Mouse (Mus musculus): ENCODE measurements around the gene Abr.

The Abr gene

GRCm38 (mm10) chr11:76484033-76484432, 138.1 kb downstream of the Abr start:
- no peak for DNase-seq

- no peak for DNase-seq
Observed at GRCm38 (mm10) chr11:76483171-76483727, 138.9 kb downstream of the Abr start.

- no peak for DNase-seq
Observed at GRCm38 (mm10) chr11:76482697-76483096, 139.4 kb downstream of the Abr start.

GRCm38 (mm10) chr11:76482183-76482582, 139.9 kb downstream of the Abr start:
- DNase-seq: no peak

GRCm38 (mm10) chr11:76479729-76480128, 142.4 kb downstream of the Abr start:
- DNase-seq: no peak

- DNase-seq: no peak
Observed at GRCm38 (mm10) chr11:76478676-76479655, 143.1 kb downstream of the Abr start.

- no peak for DNase-seq
Observed at GRCm38 (mm10) chr11:76477095-76477525, 145.0 kb downstream of the Abr start.

GRCm38 (mm10) chr11:76476376-76477094, 145.6 kb downstream of the Abr start:
- no peak for DNase-seq

GRCm38 (mm10) chr11:76472617-76473016, 149.5 kb downstream of the Abr start:
- no peak for DNase-seq

GRCm38 (mm10) chr11:76469311-76469998, 152.7 kb downstream of the Abr start:
- DNase-seq: no peak

- DNase-seq: no peak
Observed at GRCm38 (mm10) chr11:76468347-76468746, 153.8 kb downstream of the Abr start.

GRCm38 (mm10) chr11:76467487-76468005, 154.6 kb downstream of the Abr start:
- DNase-seq: no peak

GRCm38 (mm10) chr11:76467073-76467472, 155.0 kb downstream of the Abr start:
- DNase-seq: no peak

GRCm38 (mm10) chr11:76465879-76466278, 156.2 kb downstream of the Abr start:
- no peak for DNase-seq

- no peak for DNase-seq
Observed at GRCm38 (mm10) chr11:76461696-76462095, 160.4 kb downstream of the Abr start.

GRCm38 (mm10) chr11:76461201-76461600, 160.9 kb downstream of the Abr start:
- no peak for DNase-seq

GRCm38 (mm10) chr11:76459489-76459888, 162.6 kb downstream of the Abr start:
- no peak for DNase-seq

GRCm38 (mm10) chr11:76458730-76459129, 163.4 kb downstream of the Abr start:
- DNase-seq: no peak

GRCm38 (mm10) chr11:76456897-76457296, 165.2 kb downstream of the Abr start:
- no peak for DNase-seq

- DNase-seq: peak; percentile 87
Observed at GRCm38 (mm10) chr11:76456233-76456632, 165.9 kb downstream of the Abr start.

- DNase-seq: peak; percentile 51
Observed at GRCm38 (mm10) chr11:76454492-76454891, 167.6 kb downstream of the Abr start.

- DNase-seq: no peak
Observed at GRCm38 (mm10) chr11:76450202-76450561, 171.9 kb downstream of the Abr start.
